Mouse (Mus musculus): ENCODE results near the gene Arsj. TPM values are rescaled to one million over a fixed set of nuclear protein-coding genes. Genes with fewer than 3 reads are reported as not detected.

The Arsj gene
- total RNA-seq (2015; ENCODE audit: low replicate concordance) (not detected in 2 replicates), total RNA-seq (2017; ENCODE audit: low replicate concordance) (not detected in 2 replicates)

- ATAC-seq (replicated peaks; ENCODE audit: low FRiP score, poor library complexity, severe bottlenecking) = no peak
Observed at GRCm38 (mm10) chr3:126363568-126364505, at the start of gene Arsj. Gene Arsj, plus strand, starts transcription at chr3:126363684.

GRCm38 (mm10) chr3:126324872-126325498 lies 38.5 kb upstream of the Arsj start:
- no peak for ATAC-seq (replicated peaks; ENCODE audit: low FRiP score, poor library complexity, severe bottlenecking)

- no peak for ATAC-seq (replicated peaks; ENCODE audit: low FRiP score, poor library complexity, severe bottlenecking)
Observed at GRCm38 (mm10) chr3:126325891-126326627, 37.4 kb upstream of the Arsj start.

- ATAC-seq (replicated peaks; ENCODE audit: low FRiP score, poor library complexity, severe bottlenecking) = no peak
Observed at GRCm38 (mm10) chr3:126326628-126327325, 36.7 kb upstream of the Arsj start.

GRCm38 (mm10) chr3:126335329-126335728 lies 28.2 kb upstream of the Arsj start:
- no peak for ATAC-seq (replicated peaks; ENCODE audit: low FRiP score, poor library complexity, severe bottlenecking)

GRCm38 (mm10) chr3:126344745-126345144 lies 18.7 kb upstream of the Arsj start:
- no peak for ATAC-seq (replicated peaks; ENCODE audit: low FRiP score, poor library complexity, severe bottlenecking)

GRCm38 (mm10) chr3:126359760-126360159 lies 3.7 kb upstream of the Arsj start:
- no peak for ATAC-seq (replicated peaks; ENCODE audit: low FRiP score, poor library complexity, severe bottlenecking)

- ATAC-seq (replicated peaks; ENCODE audit: low FRiP score, poor library complexity, severe bottlenecking) = no peak
Observed at GRCm38 (mm10) chr3:126362392-126362791, 1.1 kb upstream of the Arsj start.

GRCm38 (mm10) chr3:126362931-126363525 lies 456 bp upstream of the Arsj start:
- ATAC-seq (replicated peaks; ENCODE audit: low FRiP score, poor library complexity, severe bottlenecking) = no peak

GRCm38 (mm10) chr3:126364555-126364954 lies 1.1 kb downstream of the Arsj start:
- ATAC-seq (replicated peaks; ENCODE audit: low FRiP score, poor library complexity, severe bottlenecking) = no peak

GRCm38 (mm10) chr3:126370571-126370970 lies 7.1 kb downstream of the Arsj start:
- ATAC-seq (replicated peaks; ENCODE audit: low FRiP score, poor library complexity, severe bottlenecking) = no peak

GRCm38 (mm10) chr3:126372815-126373545 lies 9.5 kb downstream of the Arsj start:
- ATAC-seq (replicated peaks; ENCODE audit: low FRiP score, poor library complexity, severe bottlenecking) = no peak

GRCm38 (mm10) chr3:126373721-126374120 lies 10.2 kb downstream of the Arsj start:
- no peak for ATAC-seq (replicated peaks; ENCODE audit: low FRiP score, poor library complexity, severe bottlenecking)

- no peak for ATAC-seq (replicated peaks; ENCODE audit: low FRiP score, poor library complexity, severe bottlenecking)
Observed at GRCm38 (mm10) chr3:126379252-126379651, 15.8 kb downstream of the Arsj start.

GRCm38 (mm10) chr3:126379702-126380101 lies 16.2 kb downstream of the Arsj start:
- ATAC-seq (replicated peaks; ENCODE audit: low FRiP score, poor library complexity, severe bottlenecking) = no peak

- ATAC-seq (replicated peaks; ENCODE audit: low FRiP score, poor library complexity, severe bottlenecking) = no peak
Observed at GRCm38 (mm10) chr3:126383276-126383675, 19.8 kb downstream of the Arsj start.

GRCm38 (mm10) chr3:126384657-126385438 lies 21.4 kb downstream of the Arsj start:
- ATAC-seq (replicated peaks; ENCODE audit: low FRiP score, poor library complexity, severe bottlenecking) = no peak

- no peak for ATAC-seq (replicated peaks; ENCODE audit: low FRiP score, poor library complexity, severe bottlenecking)
Observed at GRCm38 (mm10) chr3:126397451-126397850, 34.0 kb downstream of the Arsj start.
